Mouse (Mus musculus) left cerebral cortex, postnatal 10 days (tissue): ENCODE data around the gene Tlr2. TPM values are rescaled to one million over a fixed set of nuclear protein-coding genes. Genes with fewer than 3 reads are reported as not detected.

Source experiments
- DNase-seq, 2 experiments: peaks; one replicate each; pipeline ENCODE4 v3.0.0; 2021 to 2022; ENCODE audit warnings: low spot score in 2 of 2, mixed read lengths in 1 of 2; ENCODE audit errors: extremely low spot score in 1 of 2
- intact Hi-C: fragments of 180-260 bp; cut with DNase I; formaldehyde crosslinking; loops from one replicate; pipeline ENCODE4 v1.15.1; 2025
- total RNA-seq, 2 experiments: library from RNA; stranded (reverse); gene quantifications; 2 replicates each; pipeline ENCODE4 v1.2.3; 2021

Gene Tlr2
- total RNA-seq, 2 experiments from 2014 or later = 0.54 to 0.67 TPM

GRCm38 (mm10) chr3:83844766-83845520 is 3.4 kb upstream of the Tlr2 start:
- intact Hi-C loops = no loop called here
- no peak for DNase-seq

- intact Hi-C loops = no loop called here
- no peak for DNase-seq
These were observed 2.1 kb downstream of the Tlr2 start for GRCm38 (mm10) chr3:83839477-83839876.

DNA sequence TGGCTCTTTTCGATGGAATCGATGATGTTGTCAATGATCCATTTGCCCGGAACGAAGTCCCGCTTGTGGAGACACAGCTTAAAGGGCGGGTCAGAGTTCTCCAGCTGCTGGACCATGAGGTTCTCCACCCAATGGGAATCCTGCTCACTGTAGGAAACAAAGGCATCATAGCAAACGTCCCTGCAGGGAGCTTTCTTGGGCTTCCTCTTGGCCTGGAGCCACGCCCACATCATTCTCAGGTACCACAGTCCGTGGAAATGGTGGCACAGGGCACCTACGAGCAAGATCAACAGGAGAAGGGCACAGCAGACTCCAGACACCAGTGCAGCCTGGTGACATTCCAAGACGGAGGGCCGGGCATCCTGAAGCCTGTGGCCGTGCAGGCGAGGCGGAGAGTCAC is 4.9 kb downstream of the Tlr2 start:
- no peak for DNase-seq
- intact Hi-C loops = no loop called here

GRCm38 (mm10) chr3:83828145-83828611 is 13.4 kb downstream of the Tlr2 start:
- no peak for DNase-seq
- intact Hi-C loops = no loop called here

- no peak for DNase-seq
- intact Hi-C loops = no loop called here
These were observed 13.9 kb downstream of the Tlr2 start for GRCm38 (mm10) chr3:83827684-83828083.

DNA sequence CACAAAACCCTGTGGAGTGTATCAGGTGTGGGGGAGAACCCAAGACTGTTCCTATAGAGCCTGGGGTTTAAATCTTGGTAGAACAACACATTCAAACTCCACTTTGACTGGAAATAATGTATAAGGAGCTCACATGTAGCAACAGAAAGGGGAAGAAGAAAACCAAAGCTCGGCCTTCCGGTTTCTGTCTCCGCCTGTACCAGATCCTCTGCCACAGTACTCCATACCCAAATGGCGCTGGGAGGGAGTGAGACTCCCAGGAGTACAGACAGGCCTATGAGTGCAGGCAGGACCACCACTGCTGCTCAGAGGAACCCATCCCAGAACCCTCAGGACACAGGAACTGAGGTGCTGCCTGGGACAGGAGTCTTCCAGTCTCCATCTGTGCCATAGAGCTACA is 17.8 kb downstream of the Tlr2 start:
- intact Hi-C loops = no loop called here
- DNase-seq = no peak

- DNase-seq = no peak
- intact Hi-C loops = no loop called here
These were observed 25.1 kb downstream of the Tlr2 start for GRCm38 (mm10) chr3:83816372-83816925.

DNA sequence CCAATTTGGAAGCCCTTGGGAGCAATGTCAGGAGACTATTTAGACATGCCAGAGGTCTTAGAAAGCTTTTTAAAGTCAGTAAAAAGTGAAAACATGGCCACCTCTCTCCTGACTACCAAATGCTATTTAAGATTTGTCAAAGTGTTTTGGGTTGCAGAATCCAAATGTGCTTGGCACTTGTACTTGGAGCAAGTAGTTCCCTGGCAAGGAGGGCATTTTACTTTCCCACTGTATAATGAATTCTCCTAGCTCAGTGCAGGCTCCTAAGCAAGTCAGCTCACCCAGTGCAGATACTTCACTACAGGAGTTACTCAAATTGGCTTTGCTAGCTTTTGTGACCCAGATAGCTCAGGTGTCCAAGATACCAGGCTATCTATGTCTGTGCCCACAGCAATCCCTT is 28.7 kb downstream of the Tlr2 start:
- DNase-seq = peak in 1 of 2 experiments; percentile 19
- intact Hi-C loops = no loop called here

DNA sequence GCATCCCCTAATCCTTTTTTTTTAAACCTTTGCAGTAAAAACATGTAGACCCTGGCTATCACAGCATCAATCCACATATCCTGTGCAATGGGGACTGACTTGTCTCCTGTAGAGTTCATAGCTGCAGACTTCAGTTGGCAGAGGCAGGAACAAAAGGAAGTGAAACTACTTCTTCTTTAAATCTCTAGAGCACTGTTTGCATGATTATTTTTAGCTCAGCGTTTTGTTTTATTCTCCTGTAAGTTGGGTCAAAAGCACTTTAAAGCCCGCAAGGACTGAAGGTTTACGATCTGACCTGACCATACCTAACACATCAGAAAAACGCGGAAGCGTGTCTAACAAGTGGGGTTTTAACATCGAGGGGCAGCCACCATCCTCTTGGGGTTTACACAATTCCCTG is 29.6 kb downstream of the Tlr2 start:
- intact Hi-C loops = no loop called here

GRCm38 (mm10) chr3:83808483-83808882 is 33.1 kb downstream of the Tlr2 start:
- no peak for DNase-seq
- intact Hi-C loops = no loop called here

More for the DNA sequence above, 29.6 kb downstream of the Tlr2 start:
- no peak for DNase-seq

DNA sequence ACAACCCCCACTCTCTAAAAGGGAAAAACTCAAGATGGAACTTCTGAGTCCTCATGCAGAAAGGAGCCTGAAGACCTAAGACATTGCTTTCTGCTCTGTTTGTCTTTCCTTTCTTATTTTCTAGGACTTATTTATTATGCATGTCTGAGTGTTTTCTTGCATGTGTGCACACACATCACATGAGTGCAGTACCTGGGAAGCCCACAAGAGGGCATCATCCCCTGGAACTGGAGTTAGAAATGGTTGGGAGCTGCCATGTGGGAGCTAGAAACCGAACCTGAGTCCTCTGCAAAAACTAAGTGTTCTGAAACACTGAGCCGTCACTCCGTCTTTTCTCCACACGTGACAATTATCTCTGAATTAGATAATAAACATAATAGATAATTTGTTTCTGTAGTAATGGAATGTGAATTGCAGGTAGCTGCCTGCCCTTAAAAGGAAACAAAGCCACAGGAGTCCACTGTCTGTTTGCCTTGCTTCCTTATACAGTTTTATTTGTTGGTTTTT is 39.9 kb downstream of the Tlr2 start:
- DNase-seq = no peak
- intact Hi-C loops = no loop called here

GRCm38 (mm10) chr3:83799486-83799885 is 42.1 kb downstream of the Tlr2 start:
- intact Hi-C loops = loop anchor here (5.0 kb wide), 1 partner anchor 98 kb away; no protein-coding TSS in a partner anchor
- no peak for DNase-seq

DNA sequence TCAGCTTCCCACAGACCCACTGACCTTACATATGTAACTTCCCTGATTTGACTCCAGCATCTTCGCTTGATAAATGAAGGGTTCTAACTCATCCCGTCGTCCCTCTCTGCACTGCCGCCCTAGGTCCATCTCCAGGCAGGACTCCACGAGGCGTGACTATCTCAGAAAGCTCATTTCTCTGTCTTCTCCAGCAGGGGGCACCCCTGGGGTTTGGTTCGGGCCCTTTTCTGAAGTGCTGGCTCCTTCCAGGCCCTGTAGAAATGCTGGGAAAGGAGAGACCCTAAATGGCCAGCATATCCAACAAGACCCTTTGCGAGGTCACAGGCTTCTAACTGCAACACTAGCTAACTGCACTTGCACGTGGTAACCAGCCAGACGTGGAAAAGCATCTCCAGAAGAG is 43.7 kb downstream of the Tlr2 start:
- intact Hi-C loops = loop anchor here (5.0 kb wide), 1 partner anchor 99 kb away; no protein-coding TSS in a partner anchor
- peak; percentile 38 to 70 for DNase-seq

GRCm38 (mm10) chr3:83797098-83797497 is 44.5 kb downstream of the Tlr2 start:
- peak in 1 of 2 experiments; percentile 23 for DNase-seq
- intact Hi-C loops = loop anchor here (5.0 kb wide), 1 partner anchor 100 kb away; no protein-coding TSS in a partner anchor

GRCm38 (mm10) chr3:83791444-83791843 is 50.1 kb downstream of the Tlr2 start:
- no peak for DNase-seq
- intact Hi-C loops = no loop called here

DNA sequence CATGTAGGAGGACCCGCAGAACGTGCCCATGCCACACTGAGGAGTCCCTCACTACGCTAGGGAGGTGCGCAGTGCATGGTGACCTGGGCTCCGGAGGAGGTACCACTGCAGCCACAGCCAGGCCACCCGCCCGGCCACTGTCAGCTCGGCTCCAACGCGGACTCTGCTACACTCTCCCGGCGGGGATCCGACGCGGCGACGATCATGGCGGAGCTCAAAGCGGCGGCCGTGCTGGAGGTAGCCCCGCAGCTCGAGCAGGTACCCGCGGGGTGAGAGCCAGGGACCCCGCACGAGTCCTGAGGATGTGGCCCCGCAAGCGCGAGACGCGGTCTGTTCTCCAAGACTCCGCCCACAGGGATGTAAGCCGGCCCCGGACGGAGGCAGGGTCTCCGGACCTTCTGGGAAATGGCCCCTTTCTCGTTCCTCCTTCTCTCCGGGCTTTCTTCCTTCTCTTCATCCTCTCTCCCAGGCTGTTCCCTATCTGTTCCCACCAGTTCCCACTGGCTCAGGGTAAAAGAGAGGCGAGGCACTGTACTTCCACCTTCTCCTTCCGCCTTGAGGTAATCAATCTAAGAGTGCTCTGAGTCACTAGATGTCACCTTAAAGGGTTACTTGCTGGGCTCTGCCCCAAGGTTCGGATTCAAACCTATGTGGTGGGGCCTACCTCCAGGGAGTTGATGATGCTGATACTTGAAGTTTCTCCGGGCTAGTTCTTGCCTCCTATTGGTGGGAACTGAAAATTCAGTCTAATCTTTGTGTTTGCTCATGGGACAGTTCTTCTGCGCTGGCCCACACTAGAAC is 51.7 kb downstream of the Tlr2 start:
- intact Hi-C loops = no loop called here
- DNase-seq = no peak

DNA sequence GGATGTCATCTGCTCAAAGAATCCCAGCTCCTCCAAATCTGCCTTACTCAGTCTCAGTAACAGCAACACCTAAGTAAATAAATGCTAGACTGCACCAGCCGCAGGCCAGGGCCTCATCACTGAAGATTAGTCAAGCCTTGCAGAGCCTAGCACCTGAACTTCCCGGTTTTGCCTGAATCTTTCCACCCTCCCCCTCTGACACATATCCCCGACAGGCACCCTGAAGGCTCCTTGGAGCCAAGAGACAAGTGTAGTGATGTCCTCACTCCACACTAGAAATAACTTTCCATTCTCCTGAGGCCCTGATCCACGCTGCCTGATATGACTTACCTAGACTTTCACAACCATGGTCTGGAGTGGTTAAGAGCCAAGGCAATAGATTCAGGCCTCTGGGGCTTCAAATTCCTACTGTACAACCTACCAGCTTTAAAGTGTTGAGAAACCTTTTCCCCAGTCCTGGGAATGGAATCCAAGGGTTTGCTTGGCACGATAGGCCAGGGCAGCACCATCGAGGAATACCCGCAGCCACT is 53.7 kb downstream of the Tlr2 start:
- no peak for DNase-seq
- intact Hi-C loops = no loop called here

- intact Hi-C loops = no loop called here
- DNase-seq = no peak
These were observed 54.5 kb downstream of the Tlr2 start for GRCm38 (mm10) chr3:83787086-83787485.
